Mouse (Mus musculus): ENCODE measurements at regions not wholly inside any gene's neighbourhood (a gene's known extent, or its start where the extent isn't known, plus 50 kb on each side); places are given as distances from the start of the nearest gene placed in this dataset.

- TF ChIP-seq CTCF (IDR thresholded peaks at IDR 0.05; ENCODE audit: borderline replicate concordance, control insufficient read depth, extremely low read depth, insufficient read depth, low read length, poor library complexity) (no peak), POLR2A (IDR thresholded peaks at IDR 0.05; ENCODE audit: control insufficient read depth, extremely low read depth, insufficient read depth, low read length, poor library complexity) (no peak)
Observed at GRCm38 (mm10) chr19:6607501-6607900, 64.7 kb upstream of the Slc22a12 start.
